Mouse (Mus musculus): ENCODE data around the gene Cldn18.

DNA sequence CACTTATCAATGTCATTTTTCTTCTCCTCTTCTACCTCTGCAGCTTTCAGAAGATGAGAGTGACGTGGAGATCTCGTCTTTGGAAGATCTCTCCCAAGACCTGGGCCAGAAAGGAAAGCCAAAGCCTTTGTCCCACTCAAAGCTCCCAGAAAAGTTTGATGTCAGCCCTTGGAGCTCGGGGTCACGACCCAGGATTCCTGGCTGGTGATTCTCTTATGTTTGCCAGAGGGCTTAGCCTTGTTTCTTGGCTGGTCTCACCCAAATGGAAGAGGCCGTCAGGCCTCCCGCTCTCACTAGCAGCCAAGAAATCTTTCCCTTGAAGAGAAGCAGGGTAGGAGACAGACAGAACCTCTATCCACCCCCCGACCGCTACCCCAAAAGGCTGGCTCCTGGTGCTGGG lies 49.5 kb downstream of the Cldn18 start:
- no peak for TF ChIP-seq POLR2A (IDR thresholded peaks at IDR 0.05; ENCODE audit: borderline replicate concordance, extremely low read depth, insufficient read depth, insufficient read length, poor library complexity, severe bottlenecking)
- TF ChIP-seq CTCF (IDR thresholded peaks at IDR 0.05; ENCODE audit: borderline replicate concordance, extremely low read depth, insufficient read depth, insufficient read length) = no peak

Measured in brain, embryonic 14.5 days (tissue).